Mouse (Mus musculus): Measurements from ENCODE around the gene Slc25a40.

The Slc25a40 gene

GRCm38 (mm10) chr5:8422157-8422931 lies at the start of gene Slc25a40, which contains the start of gene Dbf4:
Gene Slc25a40 (plus strand): TSS chr5:8422850.
Gene Dbf4 (minus strand): TSS chr5:8422716.
- peak; percentile 90 for DNase-seq (ENCODE audit: low spot score)

- no peak for DNase-seq (ENCODE audit: low spot score)
These were observed 49.2 kb upstream of the Slc25a40 start for GRCm38 (mm10) chr5:8373415-8373814.

- no peak for DNase-seq (ENCODE audit: low spot score)
These were observed 48.2 kb upstream of the Slc25a40 start for GRCm38 (mm10) chr5:8374297-8374906.

DNA sequence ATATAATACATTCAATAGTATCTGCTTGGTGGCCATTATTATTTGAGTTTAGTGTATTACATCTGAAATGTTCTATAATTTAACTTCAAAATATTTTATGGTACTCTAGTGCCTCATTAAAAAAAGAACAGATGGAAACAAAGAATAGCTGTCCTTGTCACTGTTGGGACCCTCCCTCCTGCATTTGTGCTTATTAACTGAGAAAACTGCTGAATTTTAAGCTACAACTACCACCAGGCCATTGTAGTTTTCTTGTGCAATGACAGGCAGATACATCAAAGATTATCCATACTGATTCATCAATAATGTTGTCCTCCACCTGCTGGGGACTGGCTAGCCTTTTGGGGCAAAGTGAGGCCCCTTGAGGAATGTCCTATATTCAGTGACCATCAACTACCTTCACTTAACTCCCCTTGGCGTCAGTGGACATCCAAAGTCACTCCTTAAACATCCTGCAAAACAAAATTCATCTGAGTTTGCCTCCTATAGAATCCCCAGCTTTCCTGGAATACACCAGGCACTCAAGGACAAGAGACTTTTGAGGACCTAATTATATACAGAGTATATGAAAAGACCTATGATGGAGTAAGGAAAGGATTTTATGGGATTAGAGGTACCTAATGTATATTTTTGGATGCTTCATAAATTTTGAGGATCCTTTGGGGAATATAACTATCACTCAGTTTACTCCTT lies 28.6 kb upstream of the Slc25a40 start:
- DNase-seq (ENCODE audit: low spot score), result no peak

DNA sequence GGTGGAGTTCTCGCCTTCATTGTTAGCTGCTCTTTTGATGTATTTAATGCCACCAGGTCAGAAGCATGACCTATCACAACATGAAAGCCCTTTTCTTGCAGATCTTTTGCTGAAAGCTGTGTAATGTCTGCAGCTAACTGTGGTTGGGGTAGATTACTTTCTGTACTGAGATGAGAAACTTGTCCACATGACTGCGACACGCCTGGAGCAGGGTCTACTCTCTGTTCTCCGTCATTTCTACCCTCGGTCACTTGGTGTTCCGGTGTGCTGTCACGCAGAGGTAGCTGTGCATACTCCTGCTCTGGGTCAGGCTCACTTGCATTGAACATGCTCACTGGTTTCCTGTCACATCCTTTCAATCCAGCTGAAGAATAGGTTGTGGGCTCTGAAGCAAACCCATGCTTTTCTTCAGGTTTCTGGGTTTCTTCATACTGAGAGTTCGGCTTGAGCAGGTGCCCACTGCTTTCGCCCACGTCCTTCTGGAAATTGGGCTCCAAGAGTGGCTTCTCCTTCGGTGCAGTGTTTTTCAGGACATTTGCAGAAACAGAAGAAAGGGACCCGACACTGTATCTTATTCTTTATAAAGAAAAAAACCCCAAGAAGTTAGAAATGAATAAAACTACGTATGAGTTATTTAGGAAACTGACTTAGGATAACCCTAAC lies 24.9 kb upstream of the Slc25a40 start:
- no peak for DNase-seq (ENCODE audit: low spot score)

DNA sequence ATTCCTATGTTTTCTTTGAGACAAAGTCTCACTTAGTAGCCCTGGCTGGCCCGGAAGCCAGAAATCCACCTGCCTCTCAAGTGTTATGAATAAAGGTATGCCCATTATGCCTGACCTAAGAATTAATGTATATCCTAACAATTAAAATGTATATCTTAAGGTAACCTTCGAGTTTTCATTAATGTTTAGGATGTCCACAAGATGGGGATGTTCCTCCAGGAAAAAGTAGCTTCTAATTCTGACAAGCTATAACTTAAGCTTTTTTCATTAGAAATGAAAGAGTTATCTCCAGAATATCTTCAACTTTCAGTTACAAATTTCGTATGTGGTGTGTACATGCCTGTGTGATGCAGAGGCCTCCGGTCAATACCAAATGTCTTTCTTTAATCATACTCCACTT lies 13.9 kb upstream of the Slc25a40 start:
- DNase-seq (ENCODE audit: low spot score), result no peak

DNA sequence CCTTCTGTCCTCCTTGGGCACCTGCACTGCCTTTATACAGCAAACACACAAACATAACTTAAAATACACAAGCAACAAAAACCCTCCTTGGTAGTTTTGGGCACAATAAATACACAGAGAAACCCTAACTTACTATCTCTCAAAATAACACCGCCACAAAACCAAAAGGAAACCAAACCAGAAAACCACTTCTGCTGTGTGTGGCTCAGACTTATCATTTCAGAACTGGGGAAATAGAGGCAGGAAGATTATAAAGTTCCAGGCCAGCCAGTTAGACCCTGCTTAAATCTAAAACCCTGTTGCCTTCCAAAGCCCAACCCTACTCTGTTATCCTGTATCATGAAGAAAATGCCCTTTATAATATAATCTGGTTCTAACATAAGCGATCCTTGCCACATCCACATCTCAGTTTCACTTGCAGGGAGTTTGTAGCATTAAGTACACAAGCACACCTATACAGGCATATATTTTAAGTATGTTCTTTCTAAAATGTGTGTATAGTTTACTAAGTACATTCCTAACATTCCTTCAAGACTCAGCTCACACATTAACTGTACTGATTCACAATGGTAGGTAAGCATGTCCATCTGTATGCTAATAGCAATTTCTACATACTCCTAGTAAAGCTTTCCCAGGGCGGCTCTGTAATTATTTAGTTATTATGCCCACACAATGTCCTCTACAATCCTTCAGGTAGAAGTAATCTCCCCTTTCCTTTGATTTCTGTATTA lies 5.8 kb upstream of the Slc25a40 start:
- DNase-seq (ENCODE audit: low spot score), result no peak

DNA sequence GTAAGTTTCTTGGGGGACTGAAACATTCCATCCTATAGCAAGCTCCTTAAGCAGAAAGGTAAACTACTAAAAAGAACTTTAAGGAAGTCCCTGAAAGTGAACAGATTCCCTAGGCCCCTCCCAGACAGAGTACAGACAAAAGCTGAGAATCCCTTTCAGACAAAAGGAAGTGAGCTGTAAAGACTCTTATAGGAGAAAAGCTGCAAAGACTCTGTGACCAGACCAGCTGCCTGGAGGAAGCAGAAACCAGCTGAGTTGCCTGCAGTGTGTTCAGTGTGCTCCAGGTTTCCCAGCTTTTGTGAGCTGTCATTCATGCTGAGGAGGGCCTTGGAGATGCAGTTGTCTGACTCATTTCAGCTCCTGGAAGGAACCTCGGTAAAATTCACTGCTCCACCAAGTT lies 5.2 kb upstream of the Slc25a40 start:
- no peak for DNase-seq (ENCODE audit: low spot score)

GRCm38 (mm10) chr5:8421424-8421823 lies 1.2 kb upstream of the Slc25a40 start:
- no peak for DNase-seq (ENCODE audit: low spot score)

- DNase-seq (ENCODE audit: low spot score), result no peak
These were observed 580 bp downstream of the Slc25a40 start for GRCm38 (mm10) chr5:8422932-8423928.

DNA sequence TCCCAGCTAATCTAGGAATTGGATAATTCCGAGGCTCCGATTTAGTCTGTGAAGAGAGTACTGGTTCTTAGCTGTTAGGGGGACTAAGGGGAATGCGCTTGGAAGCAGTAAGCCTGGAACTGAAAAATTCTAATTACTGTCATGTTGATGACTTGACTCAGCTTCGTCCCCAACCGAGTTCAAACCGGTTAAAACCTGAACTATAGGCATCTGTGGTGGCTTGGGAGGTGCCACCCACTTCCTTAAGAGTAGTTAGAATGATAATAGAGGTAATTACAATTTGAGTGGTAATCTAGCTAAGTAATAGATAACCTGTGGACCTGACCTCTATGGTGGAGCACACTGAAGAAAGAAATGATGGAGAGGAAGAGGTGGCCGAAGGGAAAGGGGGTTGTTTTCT lies 1.5 kb downstream of the Slc25a40 start:
- no peak for DNase-seq (ENCODE audit: low spot score)

DNA sequence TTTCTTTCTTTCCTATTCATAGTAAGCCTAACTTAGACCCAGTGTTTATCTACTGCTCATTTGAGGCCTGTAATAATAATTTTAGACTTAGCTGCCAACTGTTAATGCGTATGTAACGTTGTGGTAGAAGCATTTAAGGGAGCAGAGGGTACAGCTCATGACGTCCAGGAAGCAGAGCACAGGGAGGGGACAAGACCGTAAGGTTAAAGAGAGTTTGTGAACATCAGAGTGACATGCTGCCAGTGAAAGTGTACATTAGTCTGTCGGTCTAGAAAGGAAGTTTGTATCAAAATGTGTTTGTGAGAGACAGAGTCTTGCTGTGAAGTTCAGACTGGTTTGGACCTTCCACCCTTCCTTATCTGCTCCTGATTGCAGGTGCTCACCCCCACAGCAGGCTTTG lies 3.2 kb downstream of the Slc25a40 start:
- no peak for DNase-seq (ENCODE audit: low spot score)

- DNase-seq (ENCODE audit: low spot score), result no peak
These were observed 15.0 kb downstream of the Slc25a40 start for GRCm38 (mm10) chr5:8437481-8438156.

- DNase-seq (ENCODE audit: low spot score), result no peak
These were observed 16.4 kb downstream of the Slc25a40 start for GRCm38 (mm10) chr5:8439095-8439494.

- DNase-seq (ENCODE audit: low spot score), result no peak
These were observed 32.9 kb downstream of the Slc25a40 start for GRCm38 (mm10) chr5:8455565-8455964.

- no peak for DNase-seq (ENCODE audit: low spot score)
These were observed 33.9 kb downstream of the Slc25a40 start for GRCm38 (mm10) chr5:8456561-8456960.

DNA sequence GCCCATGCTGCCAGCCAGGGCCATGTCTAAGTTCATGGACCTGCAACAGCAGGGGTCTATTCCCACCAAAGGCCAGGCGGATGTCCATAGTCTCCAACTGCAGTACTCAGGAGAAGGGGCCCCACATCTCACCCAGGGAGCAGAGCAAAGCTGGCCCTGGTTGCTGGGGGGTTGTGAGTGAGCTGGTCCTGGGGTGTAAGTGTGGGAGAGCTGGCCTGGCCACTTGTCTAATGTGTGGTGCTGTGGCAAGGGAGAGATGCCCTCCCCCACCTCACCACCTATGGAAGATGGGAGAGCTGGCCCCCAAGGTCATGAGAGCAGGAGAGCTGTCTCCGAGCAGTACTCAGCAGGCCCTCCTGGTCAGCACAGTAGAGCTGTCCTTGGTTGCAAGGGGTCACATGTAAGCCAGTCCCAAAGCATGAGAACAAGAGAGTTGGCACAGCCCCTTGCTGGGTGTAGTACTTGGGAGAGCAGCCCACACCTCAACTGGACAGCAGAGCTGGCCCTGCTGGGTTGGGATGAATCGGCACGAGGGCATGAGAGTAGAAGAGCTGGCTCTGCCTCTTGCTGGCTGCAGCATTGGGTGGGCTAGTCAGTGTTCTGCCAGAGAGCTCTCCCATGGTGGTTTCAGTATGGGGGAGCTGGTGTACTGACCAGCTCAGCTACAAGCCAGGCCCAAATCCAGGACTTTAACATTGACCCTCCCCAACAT lies 65.5 kb downstream of the Slc25a40 start:
- no peak for DNase-seq (ENCODE audit: low spot score)

DNA sequence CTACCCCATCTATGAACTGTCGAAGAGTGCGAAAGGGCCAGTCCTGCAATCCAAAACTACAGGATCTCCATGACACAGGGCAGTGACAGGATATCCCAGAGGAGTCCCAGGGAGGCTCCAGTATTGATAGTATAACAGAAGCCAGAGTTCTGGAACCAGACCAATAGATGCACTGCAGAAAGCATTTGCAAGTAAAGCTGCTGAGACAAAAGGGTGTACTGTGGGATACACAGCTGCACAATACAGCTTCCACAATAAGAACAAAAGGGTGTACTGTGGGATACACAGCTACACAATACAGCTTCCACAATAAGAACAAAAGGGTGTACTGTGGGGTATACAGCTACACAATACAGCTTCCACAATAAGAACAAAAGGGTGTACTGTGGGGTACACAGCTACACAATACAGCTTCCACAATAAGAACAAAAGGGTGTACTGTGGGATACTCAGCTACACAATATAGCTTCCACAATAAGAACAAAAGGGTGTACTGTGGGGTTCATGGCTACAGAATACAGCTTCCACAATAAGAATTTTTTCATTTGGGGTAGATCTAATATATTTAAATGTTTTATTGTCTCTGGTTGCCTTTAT lies 66.1 kb downstream of the Slc25a40 start:
- no peak for DNase-seq (ENCODE audit: low spot score)
